Mouse (Mus musculus): Measurements from ENCODE around the gene Hao2. TPM values are rescaled to one million over a fixed set of nuclear protein-coding genes. Genes with fewer than 3 reads are reported as not detected.
A peak's percentile ranks its signal among the peaks of the same experiment; 100 is the strongest.

The Hao2 gene
- polyA plus RNA-seq, 1 experiment from 2014 or later = not detected

GRCm38 (mm10) chr3:98931836-98932235, 38.8 kb upstream of the Hao2 start:
- H3K4me3 ChIP-seq (ENCODE audit: low read depth, low read length) = no peak overlapping the region
- H3K9me3 ChIP-seq (ENCODE audit: control insufficient read depth, low read length) = no peaks in the 10 kb centered on the region
- H3K27me3 ChIP-seq (ENCODE audit: control insufficient read depth, insufficient read depth, low read length) = no peaks in the 10 kb centered on the region
- H3K27ac ChIP-seq (replicated peaks; ENCODE audit: low read depth, low read length) = no peak overlapping the region
- H3K4me1 ChIP-seq (ENCODE audit: control insufficient read depth, insufficient read depth, low read length) = no peaks in the 10 kb centered on the region
- WGBS = 82% methylated on average over 1 of the region's 1 CpGs
- ATAC-seq (ENCODE audit: insufficient number of reproducible peaks, low FRiP score, low TSS enrichment, low read depth) (no peak), DNase-seq (ENCODE audit: low spot score) (no peak)
- no peak overlapping the region for H3K9ac ChIP-seq (ENCODE audit: low read length)
- H3K36me3 ChIP-seq (ENCODE audit: control insufficient read depth, insufficient read depth, low read length) = no peaks in the 10 kb centered on the region
- H3K4me2 ChIP-seq (ENCODE audit: low read depth, severe bottlenecking) = no peak overlapping the region

- H3K27me3 ChIP-seq (ENCODE audit: control insufficient read depth, insufficient read depth, low read length) = no peaks in the 10 kb centered on the region
- no peaks in the 10 kb centered on the region for H3K36me3 ChIP-seq (ENCODE audit: control insufficient read depth, insufficient read depth, low read length)
- no peaks in the 10 kb centered on the region for H3K4me1 ChIP-seq (ENCODE audit: control insufficient read depth, insufficient read depth, low read length)
- no peak for DNase-seq (ENCODE audit: low spot score)
- WGBS = 88% methylated on average over 3 of the region's 3 CpGs
- H3K9ac ChIP-seq (ENCODE audit: low read length) = no peak overlapping the region
- H3K4me2 ChIP-seq (ENCODE audit: low read depth, severe bottlenecking) = no peak overlapping the region
- no peaks in the 10 kb centered on the region for H3K9me3 ChIP-seq (ENCODE audit: control insufficient read depth, low read length)
- no peak overlapping the region for H3K4me3 ChIP-seq (ENCODE audit: low read depth, low read length)
- no peak for ATAC-seq (ENCODE audit: insufficient number of reproducible peaks, low FRiP score, low TSS enrichment, low read depth)
- H3K27ac ChIP-seq (replicated peaks; ENCODE audit: low read depth, low read length) = no peak overlapping the region
These were observed 27.4 kb upstream of the Hao2 start for GRCm38 (mm10) chr3:98920417-98920816.

- Histone ChIP-seq H3K4me3 (ENCODE audit: low read depth, low read length) (no peak overlapping the region), H3K27ac (replicated peaks; ENCODE audit: low read depth, low read length) (no peak overlapping the region), H3K9me3 (ENCODE audit: control insufficient read depth, low read length) (no peaks in the 10 kb centered on the region), H3K9ac (ENCODE audit: low read length) (no peak overlapping the region), H3K4me2 (ENCODE audit: low read depth, severe bottlenecking) (no peak overlapping the region), H3K4me1 (ENCODE audit: control insufficient read depth, insufficient read depth, low read length) (no peaks in the 10 kb centered on the region), H3K36me3 (ENCODE audit: control insufficient read depth, insufficient read depth, low read length) (no peaks in the 10 kb centered on the region), H3K27me3 (ENCODE audit: control insufficient read depth, insufficient read depth, low read length) (no peaks in the 10 kb centered on the region)
- 86% methylated on average over 1 of the region's 1 CpGs for WGBS
- ATAC-seq (ENCODE audit: insufficient number of reproducible peaks, low FRiP score, low TSS enrichment, low read depth) (no peak), DNase-seq (ENCODE audit: low spot score) (no peak)
These were observed 24.2 kb upstream of the Hao2 start for GRCm38 (mm10) chr3:98917260-98917659.

DNA sequence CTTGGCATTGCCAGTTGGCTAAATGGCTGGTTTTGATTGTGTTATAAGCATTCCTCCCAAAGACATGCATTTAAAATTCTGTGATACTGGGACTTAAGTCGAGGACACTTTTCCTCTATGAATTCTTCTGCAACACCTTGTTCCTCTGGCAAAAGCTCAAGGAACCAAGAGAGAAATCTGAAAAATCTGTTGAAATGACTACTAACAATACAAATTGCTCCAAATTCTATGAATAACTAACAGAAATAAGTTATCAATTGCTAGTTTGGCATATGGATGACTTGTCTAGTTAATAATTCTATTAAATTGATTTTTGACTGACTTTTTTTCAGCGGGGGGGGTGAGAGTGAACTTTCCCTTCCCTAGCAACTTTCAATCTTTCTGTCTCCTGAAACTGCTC, 23.8 kb upstream of the Hao2 start:
- Histone ChIP-seq H3K9me3 (ENCODE audit: control insufficient read depth, low read length) (no peaks in the 10 kb centered on the region), H3K4me1 (ENCODE audit: control insufficient read depth, insufficient read depth, low read length) (no peaks in the 10 kb centered on the region), H3K4me3 (ENCODE audit: low read depth, low read length) (no peak overlapping the region), H3K36me3 (ENCODE audit: control insufficient read depth, insufficient read depth, low read length) (no peaks in the 10 kb centered on the region), H3K4me2 (ENCODE audit: low read depth, severe bottlenecking) (no peak overlapping the region), H3K27ac (replicated peaks; ENCODE audit: low read depth, low read length) (no peak overlapping the region), H3K9ac (ENCODE audit: low read length) (no peak overlapping the region), H3K27me3 (ENCODE audit: control insufficient read depth, insufficient read depth, low read length) (no peaks in the 10 kb centered on the region)
- ATAC-seq (ENCODE audit: insufficient number of reproducible peaks, low FRiP score, low TSS enrichment, low read depth) (no peak), DNase-seq (ENCODE audit: low spot score) (no peak)
- 84% methylated on average over 2 of the region's 2 CpGs for WGBS

- DNase-seq (ENCODE audit: low spot score) (peak; percentile 90), ATAC-seq (ENCODE audit: insufficient number of reproducible peaks, low FRiP score, low TSS enrichment, low read depth) (no peak)
- Histone ChIP-seq H3K9me3 (ENCODE audit: control insufficient read depth, low read length) (no peaks in the 10 kb centered on the region), H3K4me2 (ENCODE audit: low read depth, severe bottlenecking) (no peak overlapping the region), H3K4me3 (ENCODE audit: low read depth, low read length) (no peak overlapping the region), H3K9ac (ENCODE audit: low read length) (no peak overlapping the region), H3K27ac (replicated peaks; ENCODE audit: low read depth, low read length) (no peak overlapping the region), H3K4me1 (ENCODE audit: control insufficient read depth, insufficient read depth, low read length) (no peaks in the 10 kb centered on the region), H3K27me3 (ENCODE audit: control insufficient read depth, insufficient read depth, low read length) (no peaks in the 10 kb centered on the region), H3K36me3 (ENCODE audit: control insufficient read depth, insufficient read depth, low read length) (no peaks in the 10 kb centered on the region)
- WGBS = 2% methylated on average over 4 of the region's 4 CpGs
These were observed 22.6 kb upstream of the Hao2 start for GRCm38 (mm10) chr3:98915659-98916058.

DNA sequence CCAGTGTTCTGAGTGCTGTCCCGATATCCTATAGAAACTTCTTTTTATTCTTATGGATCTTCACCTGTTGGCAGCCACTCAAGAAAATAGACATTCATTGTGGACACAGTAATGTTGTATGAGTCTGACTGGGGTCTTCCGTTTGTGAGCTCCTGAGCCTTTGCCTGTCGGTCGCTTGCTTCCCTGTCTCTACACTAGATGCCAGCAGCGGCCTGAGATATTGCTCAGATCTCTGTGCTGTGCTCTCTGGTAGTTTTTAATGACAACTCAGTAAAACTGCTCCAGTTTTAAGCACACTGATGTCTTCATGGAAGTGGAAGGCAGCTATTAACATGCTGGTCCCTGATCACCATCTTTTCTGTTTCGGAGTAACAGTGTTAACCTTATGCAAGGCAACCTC, 20.6 kb upstream of the Hao2 start:
- Histone ChIP-seq H3K9ac (ENCODE audit: low read length) (no peak overlapping the region), H3K9me3 (ENCODE audit: control insufficient read depth, low read length) (no peaks in the 10 kb centered on the region), H3K4me3 (ENCODE audit: low read depth, low read length) (no peak overlapping the region), H3K27me3 (ENCODE audit: control insufficient read depth, insufficient read depth, low read length) (no peaks in the 10 kb centered on the region), H3K4me1 (ENCODE audit: control insufficient read depth, insufficient read depth, low read length) (no peaks in the 10 kb centered on the region), H3K4me2 (ENCODE audit: low read depth, severe bottlenecking) (no peak overlapping the region), H3K27ac (replicated peaks; ENCODE audit: low read depth, low read length) (no peak overlapping the region), H3K36me3 (ENCODE audit: control insufficient read depth, insufficient read depth, low read length) (no peaks in the 10 kb centered on the region)
- ATAC-seq (ENCODE audit: insufficient number of reproducible peaks, low FRiP score, low TSS enrichment, low read depth) (no peak), DNase-seq (ENCODE audit: low spot score) (no peak)
- 75% methylated on average over 6 of the region's 6 CpGs for WGBS

DNA sequence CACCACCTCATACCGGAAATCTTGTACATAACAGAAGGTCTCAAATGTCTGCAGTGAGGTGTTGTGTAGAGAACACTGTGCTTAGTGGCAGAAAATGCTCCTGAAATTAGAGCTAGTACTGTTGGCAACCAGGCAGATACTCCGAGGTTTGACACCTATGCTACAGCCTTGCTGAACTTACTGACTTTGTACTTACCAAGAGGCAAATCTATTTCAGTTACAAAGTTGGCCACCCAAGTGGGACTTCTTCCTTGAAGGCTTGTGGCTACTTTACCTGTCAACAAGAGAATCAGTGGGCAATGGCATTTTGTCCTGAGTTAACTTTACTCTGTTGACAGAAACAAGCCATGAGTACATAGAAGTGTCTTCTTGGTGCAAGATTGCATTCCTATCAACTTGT, 4.6 kb upstream of the Hao2 start:
- DNase-seq (ENCODE audit: low spot score) (no peak), ATAC-seq (ENCODE audit: insufficient number of reproducible peaks, low FRiP score, low TSS enrichment, low read depth) (no peak)
- no peak overlapping the region for H3K4me3 ChIP-seq (ENCODE audit: low read depth, low read length)
- no peaks in the 10 kb centered on the region for H3K4me1 ChIP-seq (ENCODE audit: control insufficient read depth, insufficient read depth, low read length)
- H3K36me3 ChIP-seq (ENCODE audit: control insufficient read depth, insufficient read depth, low read length) = no peaks in the 10 kb centered on the region
- no peaks in the 10 kb centered on the region for H3K9me3 ChIP-seq (ENCODE audit: control insufficient read depth, low read length)
- no peak overlapping the region for H3K4me2 ChIP-seq (ENCODE audit: low read depth, severe bottlenecking)
- no peak overlapping the region for H3K9ac ChIP-seq (ENCODE audit: low read length)
- H3K27me3 ChIP-seq (ENCODE audit: control insufficient read depth, insufficient read depth, low read length) = no peaks in the 10 kb centered on the region
- 97% methylated on average over 2 of the region's 2 CpGs for WGBS
- H3K27ac ChIP-seq (replicated peaks; ENCODE audit: low read depth, low read length) = no peak overlapping the region

GRCm38 (mm10) chr3:98895071-98895601, 2.1 kb upstream of the Hao2 start:
- no peak overlapping the region for H3K4me2 ChIP-seq (ENCODE audit: low read depth, severe bottlenecking)
- 46% methylated on average over 10 of the region's 10 CpGs for WGBS

GRCm38 (mm10) chr3:98890430-98890829, 2.6 kb downstream of the Hao2 start:
- Histone ChIP-seq H3K27me3 (ENCODE audit: control insufficient read depth, insufficient read depth, low read length) (no peaks in the 10 kb centered on the region), H3K4me2 (ENCODE audit: low read depth, severe bottlenecking) (no peak overlapping the region), H3K9me3 (ENCODE audit: control insufficient read depth, low read length) (no peaks in the 10 kb centered on the region), H3K4me1 (ENCODE audit: control insufficient read depth, insufficient read depth, low read length) (no peaks in the 10 kb centered on the region), H3K4me3 (ENCODE audit: low read depth, low read length) (no peak overlapping the region), H3K9ac (ENCODE audit: low read length) (no peak overlapping the region), H3K36me3 (ENCODE audit: control insufficient read depth, insufficient read depth, low read length) (no peaks in the 10 kb centered on the region), H3K27ac (replicated peaks; ENCODE audit: low read depth, low read length) (no peak overlapping the region)
- ATAC-seq (ENCODE audit: insufficient number of reproducible peaks, low FRiP score, low TSS enrichment, low read depth) (no peak), DNase-seq (ENCODE audit: low spot score) (no peak)
- 90% methylated on average over 4 of the region's 4 CpGs for WGBS

More at GRCm38 (mm10) chr3:98895071-98895601, 2.1 kb upstream of the Hao2 start:
- ATAC-seq (ENCODE audit: insufficient number of reproducible peaks, low FRiP score, low TSS enrichment, low read depth) (peak; percentile 51; the same call in 1 of the 2 replicates), DNase-seq (ENCODE audit: low spot score) (peak; percentile 50)
- Histone ChIP-seq H3K27me3 (ENCODE audit: control insufficient read depth, insufficient read depth, low read length) (no peaks in the 10 kb centered on the region), H3K9ac (ENCODE audit: low read length) (no peak overlapping the region), H3K9me3 (ENCODE audit: control insufficient read depth, low read length) (no peaks in the 10 kb centered on the region), H3K27ac (replicated peaks; ENCODE audit: low read depth, low read length) (no peak overlapping the region), H3K4me1 (ENCODE audit: control insufficient read depth, insufficient read depth, low read length) (no peaks in the 10 kb centered on the region), H3K4me3 (ENCODE audit: low read depth, low read length) (no peak overlapping the region), H3K36me3 (ENCODE audit: control insufficient read depth, insufficient read depth, low read length) (no peaks in the 10 kb centered on the region)
